Mouse (Mus musculus) left cerebral cortex, adult 2 months (tissue): ENCODE measurements around the gene Ublcp1. TPM values are rescaled to one million over a fixed set of nuclear protein-coding genes. Genes with fewer than 3 reads are reported as not detected.

Experiments
- DNase-seq, 2 experiments: peaks; one replicate each; pipeline ENCODE4 v3.0.0; 2021 to 2022; ENCODE audit warnings: low spot score in 2 of 2, mixed read lengths in 1 of 2; ENCODE audit errors: extremely low spot score in 1 of 2
- H3K27ac ChIP-seq: fragments of 200-600 bp; 2 replicates; pipeline ENCODE4 v1.8.1; 2022
- H3K4me3 ChIP-seq: fragments of 200-600 bp; 2 replicates; pipeline ENCODE4 v1.8.1; 2022
- CTCF ChIP-seq: fragments of 200-600 bp; IDR thresholded peaks from 2 replicates; pipeline ENCODE4 v1.8.1; 2022; ENCODE audit warnings: antibody characterized with exemption, mild to moderate bottlenecking, moderate library complexity
- intact Hi-C: fragments of 180-260 bp; cut with DNase I; formaldehyde crosslinking; loops from one replicate; pipeline ENCODE4 v1.15.1; 2025
- total RNA-seq, 2 experiments: library from RNA; stranded (reverse); gene quantifications; 2 replicates each; pipeline ENCODE4 v1.2.3; 2021

Ublcp1 gene
- total RNA-seq, 2 experiments from 2014 or later: 45.7 to 50.1 TPM

DNA sequence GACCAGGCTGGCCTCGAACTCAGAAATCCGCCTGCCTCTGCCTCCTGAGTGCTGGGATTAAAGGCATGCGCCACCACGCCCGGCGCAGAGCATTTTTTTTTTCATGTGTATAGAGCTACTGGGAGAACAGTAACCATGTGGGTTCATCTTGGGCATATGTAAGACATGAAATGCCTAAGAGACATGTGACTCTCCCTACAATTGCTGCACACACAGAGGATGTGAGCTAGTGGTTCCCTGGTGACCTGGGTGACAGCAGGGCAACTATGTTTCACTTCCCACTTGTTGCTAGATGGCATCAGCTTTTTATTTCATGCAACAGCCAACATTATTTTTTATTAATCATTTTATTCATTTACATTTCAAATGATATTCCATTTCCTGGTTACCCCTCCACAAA is 32.5 kb downstream of the Ublcp1 start:
- no peak overlapping the region for H3K4me3 ChIP-seq
- intact Hi-C loops: no loop called here

DNA sequence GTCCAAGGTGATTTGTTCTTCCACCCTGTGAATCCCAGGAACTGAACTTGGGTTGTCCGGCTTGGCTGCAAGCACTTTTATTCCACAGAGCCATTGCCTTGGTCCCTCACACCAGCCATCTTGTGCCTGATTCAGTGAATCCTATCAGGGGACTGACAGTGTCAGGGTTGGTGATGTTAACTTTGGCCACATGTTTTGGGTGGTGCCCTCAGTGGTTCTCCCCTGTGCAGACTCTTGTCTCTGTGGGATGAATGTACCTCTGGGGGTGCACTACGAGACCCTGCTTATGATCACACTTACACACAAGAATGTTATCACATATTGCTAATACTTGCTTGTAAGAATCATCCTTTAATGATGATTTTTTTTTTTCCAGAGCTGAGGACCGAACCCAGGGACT is 40.3 kb downstream of the Ublcp1 start:
- TF ChIP-seq CTCF: no peak
- Histone ChIP-seq H3K27ac (no peak overlapping the region), H3K4me3 (no peak overlapping the region)
- intact Hi-C loops: no loop called here
- DNase-seq: no peak

More for the DNA sequence above, 32.5 kb downstream of the Ublcp1 start:
- no peak for TF ChIP-seq CTCF
- DNase-seq: no peak
- no peak overlapping the region for H3K27ac ChIP-seq

DNA sequence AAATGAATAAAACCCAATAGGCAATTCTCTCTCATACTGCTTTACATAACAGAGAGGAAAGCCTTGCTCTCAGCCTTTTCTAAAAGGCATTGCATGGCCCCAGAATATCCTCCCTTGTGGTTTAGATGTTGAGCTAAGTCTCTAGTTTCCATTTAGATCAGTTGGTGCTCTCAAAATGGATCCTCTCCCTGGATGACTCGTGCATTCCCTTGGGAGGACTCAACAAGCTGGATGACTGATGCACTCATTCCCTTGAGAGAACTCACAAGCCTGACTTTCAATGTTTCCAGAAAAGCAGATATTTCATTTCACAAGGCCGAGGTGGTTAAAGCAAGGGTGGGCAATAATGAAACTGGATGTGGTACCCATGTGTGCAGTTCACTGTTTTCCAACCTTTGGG is 42.3 kb downstream of the Ublcp1 start:
- Histone ChIP-seq H3K4me3 (no peak overlapping the region), H3K27ac (no peak overlapping the region)
- no peak for TF ChIP-seq CTCF
- DNase-seq: no peak
- intact Hi-C loops: no loop called here

DNA sequence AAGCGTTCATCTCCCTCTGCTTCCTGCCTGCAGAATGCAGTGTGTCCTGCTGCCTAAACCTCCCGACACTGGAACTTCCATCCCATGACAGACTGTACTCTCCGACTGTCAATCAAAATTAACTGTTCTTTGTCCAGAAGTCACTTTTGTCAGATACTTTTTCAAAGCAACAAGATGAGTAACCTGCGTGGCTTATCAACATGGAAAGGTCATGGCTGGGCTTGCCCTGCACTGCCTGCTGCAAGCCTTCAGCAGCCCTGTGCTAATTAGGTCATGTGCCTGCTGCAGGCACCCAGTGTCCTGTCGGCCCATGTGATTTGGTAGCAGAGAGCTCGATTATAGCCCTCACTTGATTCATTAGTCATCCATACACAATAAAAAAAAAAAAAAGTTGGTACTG is 44.7 kb downstream of the Ublcp1 start:
- intact Hi-C loops: no loop called here
- H3K4me3 ChIP-seq: no peak overlapping the region
- TF ChIP-seq CTCF: no peak
- no peak overlapping the region for H3K27ac ChIP-seq
- DNase-seq: no peak

DNA sequence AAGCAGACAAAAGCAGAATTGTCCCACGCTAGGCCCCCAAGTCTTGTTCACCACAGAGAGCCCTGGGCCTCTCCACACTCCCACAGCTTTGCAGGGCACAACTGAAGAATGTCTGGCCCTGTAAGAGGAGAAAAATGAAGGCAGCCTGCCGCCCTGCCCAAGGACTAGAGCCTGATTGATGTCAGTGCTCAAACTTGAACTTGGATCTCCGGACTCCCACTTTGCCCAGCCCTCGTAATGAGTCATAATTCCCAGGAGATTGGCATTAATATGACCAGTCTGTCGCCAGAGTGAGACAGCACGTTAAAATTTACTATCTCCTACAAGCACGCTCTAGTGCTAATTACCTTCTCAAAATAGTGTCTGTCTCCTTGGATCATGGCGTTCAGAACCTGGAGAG is 45.3 kb downstream of the Ublcp1 start:
- intact Hi-C loops: no loop called here
- no peak for TF ChIP-seq CTCF
- Histone ChIP-seq H3K27ac (no peak overlapping the region), H3K4me3 (no peak overlapping the region)
- DNase-seq: no peak

DNA sequence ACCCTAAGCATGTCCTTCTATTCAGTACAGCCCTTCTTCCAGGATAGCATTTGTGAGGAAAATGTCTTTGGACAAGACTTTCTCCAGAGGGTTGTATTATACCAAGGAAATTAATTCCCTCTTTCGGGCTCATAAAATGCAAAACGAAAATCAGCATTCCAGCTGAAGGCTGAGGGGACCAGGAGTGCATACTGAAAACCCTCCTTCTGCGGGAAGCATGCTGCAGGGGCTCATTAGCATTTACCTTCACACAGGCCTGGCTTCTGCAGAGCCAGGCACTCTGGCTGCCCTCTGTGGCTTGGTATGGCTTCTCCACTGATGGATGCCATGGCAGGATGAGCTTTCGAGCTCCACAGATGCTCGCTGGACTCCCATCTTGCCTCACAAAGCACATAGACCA is 46.3 kb downstream of the Ublcp1 start:
- TF ChIP-seq CTCF: no peak
- no peak overlapping the region for H3K27ac ChIP-seq
- no peak overlapping the region for H3K4me3 ChIP-seq
- intact Hi-C loops: no loop called here
- DNase-seq: no peak

DNA sequence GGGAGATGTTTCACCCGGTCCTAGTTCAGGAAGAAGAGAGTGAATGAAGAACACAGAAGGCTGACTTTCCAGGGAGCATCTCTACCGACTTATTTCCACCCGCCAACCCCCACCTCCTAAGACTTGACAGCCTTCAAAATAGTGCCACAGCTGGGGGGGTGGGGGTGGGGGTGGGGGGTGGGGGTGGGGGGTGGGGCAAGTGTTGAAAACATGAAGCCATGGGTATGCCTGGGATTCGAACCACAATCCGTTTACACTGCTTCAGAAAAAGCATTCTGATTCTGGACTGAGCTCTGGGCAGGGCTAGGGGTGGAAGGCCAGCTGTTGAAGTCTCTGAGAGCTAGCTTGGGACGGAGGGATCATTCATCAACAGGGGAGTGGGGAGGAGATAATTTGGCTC is 47.0 kb downstream of the Ublcp1 start:
- no peak for TF ChIP-seq CTCF
- H3K4me3 ChIP-seq: no peak overlapping the region
- DNase-seq: no peak
- intact Hi-C loops: no loop called here
- no peak overlapping the region for H3K27ac ChIP-seq

DNA sequence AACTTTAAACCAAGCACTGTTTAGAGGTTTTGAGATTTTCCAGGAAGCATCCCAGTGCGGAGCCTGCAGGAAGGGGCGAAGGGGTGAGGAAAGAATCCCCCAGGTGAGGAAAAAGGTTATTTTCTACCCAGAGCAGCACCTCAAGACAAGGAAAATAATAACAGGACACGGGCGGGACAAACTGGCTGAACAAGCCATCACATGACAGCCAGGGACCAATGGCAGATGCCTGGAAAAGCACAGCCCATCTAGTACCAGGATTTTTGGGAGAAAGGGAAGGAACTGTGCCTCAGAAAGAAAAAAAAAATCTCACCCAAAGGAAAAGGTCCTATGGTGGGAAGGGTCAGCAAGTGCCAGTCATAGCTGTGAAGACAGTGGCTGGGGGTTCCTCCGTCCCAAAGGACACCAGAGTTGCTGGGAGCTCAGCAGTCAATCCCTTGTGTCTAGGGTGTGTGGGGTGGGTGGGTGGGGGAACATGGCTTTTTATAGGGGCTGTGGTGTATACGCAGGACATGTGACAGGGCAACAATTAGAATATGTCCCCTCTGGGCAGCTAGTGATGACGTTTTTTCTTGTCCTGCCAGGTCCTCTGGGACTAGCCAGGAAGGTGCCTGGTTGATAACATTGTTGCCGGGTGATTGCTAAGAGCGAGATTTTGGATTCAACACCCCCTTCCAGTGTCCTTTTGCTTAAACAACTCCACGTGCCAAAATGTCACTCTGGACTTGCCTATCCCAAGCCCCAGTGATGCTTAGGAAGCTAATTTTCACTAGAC is 47.8 kb downstream of the Ublcp1 start:
- DNase-seq: no peak
- Histone ChIP-seq H3K27ac (no peak overlapping the region), H3K4me3 (no peak overlapping the region)
- intact Hi-C loops: no loop called here
- no peak for TF ChIP-seq CTCF

DNA sequence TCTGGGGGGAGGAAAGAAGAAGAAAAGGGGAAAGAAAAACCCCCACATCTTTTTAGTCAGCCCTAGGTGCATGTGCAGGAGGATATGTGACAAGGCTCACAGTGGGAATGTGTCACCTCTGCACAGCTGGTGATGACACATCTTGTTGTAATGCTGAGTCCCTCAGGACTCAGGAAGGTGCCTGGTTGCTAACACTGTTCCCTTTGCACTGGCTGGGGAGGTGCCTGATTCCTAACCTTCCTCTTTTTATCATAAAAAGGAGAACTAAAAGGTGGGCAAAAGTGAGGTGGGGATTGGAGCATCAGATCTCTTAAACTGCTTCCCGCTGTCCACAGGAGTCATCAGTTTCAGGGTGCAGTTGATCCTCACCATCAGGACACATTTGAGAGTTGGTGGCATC is 52.9 kb downstream of the Ublcp1 start:
- no peak for DNase-seq
- no peak overlapping the region for H3K4me3 ChIP-seq
- intact Hi-C loops: no loop called here
- TF ChIP-seq CTCF: no peak
- no peak overlapping the region for H3K27ac ChIP-seq

DNA sequence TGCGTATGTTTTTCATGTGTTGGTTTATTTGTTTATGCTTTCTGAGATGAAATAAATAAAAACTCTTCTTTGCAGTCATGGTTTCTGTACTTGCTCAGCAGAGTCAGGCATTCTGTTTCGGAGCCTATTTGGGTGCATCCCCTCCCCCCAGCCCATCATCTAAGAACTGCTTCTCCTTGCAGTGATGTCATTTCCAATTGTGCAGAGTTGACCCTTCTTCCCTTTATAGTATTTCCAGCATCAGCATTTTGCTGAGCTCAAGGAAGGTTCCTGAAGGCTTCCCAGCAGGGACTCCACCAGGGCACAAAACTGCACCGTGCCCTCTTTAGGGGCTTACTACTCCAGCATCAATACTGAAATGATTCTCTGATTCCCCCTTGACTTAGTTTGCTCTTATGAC is 55.7 kb downstream of the Ublcp1 start:
- intact Hi-C loops: no loop called here
- DNase-seq: no peak
- H3K4me3 ChIP-seq: no peak overlapping the region
- no peak overlapping the region for H3K27ac ChIP-seq
- TF ChIP-seq CTCF: no peak

DNA sequence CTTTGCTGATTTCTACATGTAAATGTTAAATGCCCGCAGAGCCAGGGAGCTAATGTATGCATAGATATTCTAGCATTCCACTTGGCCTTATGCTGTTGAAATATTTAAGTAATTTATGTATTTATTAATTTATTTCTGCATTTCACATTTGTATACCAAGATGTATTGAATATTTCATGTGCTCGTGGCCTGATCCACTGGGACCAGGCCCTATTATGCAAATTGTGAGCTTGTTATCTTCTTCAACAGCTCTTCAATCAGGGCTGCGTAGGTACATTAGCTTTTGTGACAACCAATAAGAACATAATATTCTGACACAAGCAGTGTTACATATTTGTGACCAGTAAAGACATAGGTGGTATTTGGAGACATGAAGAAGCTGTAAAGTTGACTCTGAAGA is 56.9 kb downstream of the Ublcp1 start:
- DNase-seq: no peak
- TF ChIP-seq CTCF: no peak
- intact Hi-C loops: no loop called here
- no peak overlapping the region for H3K27ac ChIP-seq
- H3K4me3 ChIP-seq: no peak overlapping the region

DNA sequence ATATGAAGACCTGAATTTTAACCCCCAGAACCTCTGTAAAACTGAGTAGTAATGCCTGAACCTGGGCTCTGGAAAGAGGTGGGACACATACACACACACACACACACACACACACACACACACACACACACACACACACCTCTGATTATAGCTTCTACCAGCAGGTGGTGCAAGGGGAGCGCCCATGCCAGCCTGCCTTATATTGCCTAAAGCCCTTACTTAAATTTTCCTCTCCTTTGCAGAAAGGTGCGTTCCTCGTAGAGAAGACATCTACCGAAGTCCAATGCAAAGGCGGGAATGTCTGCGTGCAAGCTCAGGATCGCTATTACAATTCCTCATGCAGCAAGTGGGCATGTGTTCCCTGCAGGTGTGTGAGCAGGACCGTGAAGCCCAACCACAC is 58.0 kb downstream of the Ublcp1 start:
- intact Hi-C loops: no loop called here
- DNase-seq: no peak
- TF ChIP-seq CTCF: no peak
- H3K27ac ChIP-seq: no peak overlapping the region
- no peak overlapping the region for H3K4me3 ChIP-seq

DNA sequence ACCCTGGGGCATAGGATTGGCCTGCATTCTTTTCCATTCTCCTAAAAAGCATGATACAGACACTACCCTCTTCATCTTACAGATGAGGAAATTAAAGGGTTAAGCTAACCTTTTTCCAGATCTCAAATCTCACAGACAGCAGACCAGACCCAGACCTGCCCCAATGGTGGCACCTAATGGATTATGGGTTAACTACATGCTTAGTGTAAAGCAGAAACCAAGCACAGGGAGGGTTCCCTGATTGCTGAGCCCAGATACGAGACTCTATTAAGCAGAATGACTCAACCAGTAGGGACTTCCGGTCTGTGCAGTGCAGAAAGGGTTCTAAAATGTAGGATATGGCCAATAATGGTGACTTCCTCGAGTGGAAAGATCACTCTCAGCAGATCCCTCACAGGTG is 59.9 kb downstream of the Ublcp1 start:
- no peak for DNase-seq
- no peak for TF ChIP-seq CTCF
- no peak overlapping the region for H3K4me3 ChIP-seq
- no peak overlapping the region for H3K27ac ChIP-seq
- intact Hi-C loops: no loop called here
